Mouse (Mus musculus): ENCODE measurements around the gene Tspan17.

- no peak for TF ChIP-seq CTCF (IDR thresholded peaks at IDR 0.05; ENCODE audit: low read depth)
- no peak for TF ChIP-seq EP300 (IDR thresholded peaks at IDR 0.05; ENCODE audit: low read depth)
Observed at GRCm38 (mm10) chr13:54783235-54783634, 5.9 kb upstream of the Tspan17 start.
